Mouse (Mus musculus) heart, adult 9 months (tissue): ENCODE data around the gene Gpsm2.

Experiments used
- DNase-seq, 2 experiments: peaks; one replicate each; pipeline ENCODE4 v3.0.0; 2022; ENCODE audit warnings: low spot score in 2 of 2

Gpsm2 gene

DNA sequence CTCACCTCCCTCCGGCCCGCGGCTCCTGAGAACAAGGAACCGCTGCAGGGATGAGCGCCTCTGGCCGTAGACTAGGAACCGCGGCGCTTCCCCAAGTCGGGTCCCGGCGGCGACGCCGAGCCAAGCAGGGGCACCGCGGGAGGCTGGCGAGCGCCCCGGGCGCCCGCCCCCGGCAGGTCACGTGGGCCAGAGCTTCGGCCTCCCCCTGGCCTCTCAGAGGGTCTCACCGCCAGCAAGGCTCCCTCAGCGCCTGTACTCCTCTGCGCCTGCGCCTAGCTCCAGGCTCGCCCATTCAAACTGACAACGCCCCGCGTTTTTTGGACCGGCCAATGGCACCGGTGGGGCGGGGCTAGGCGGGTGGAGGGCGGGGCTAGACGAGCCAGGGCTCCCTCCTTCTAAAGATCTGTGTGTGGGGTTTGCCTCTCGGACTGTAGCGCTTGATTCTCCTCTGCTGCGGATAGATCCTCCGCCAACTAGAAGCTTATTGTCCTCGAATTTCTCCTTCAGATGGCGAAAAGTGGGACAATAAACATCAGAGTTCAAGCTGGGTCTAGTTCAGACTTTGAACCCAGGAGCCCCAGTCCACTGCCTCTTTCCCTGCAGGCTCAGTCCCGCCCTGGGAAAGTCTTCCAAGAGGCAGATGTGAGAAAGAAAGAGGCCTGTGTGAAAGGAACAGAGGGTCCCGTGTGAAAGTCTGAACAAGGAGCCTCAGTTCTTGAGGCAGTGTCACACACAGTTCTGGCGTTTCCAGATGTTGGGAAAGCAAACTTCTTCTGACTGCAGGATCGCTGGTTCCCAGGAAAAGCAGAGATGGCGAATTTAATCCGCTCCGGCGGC, at the start of gene Gpsm2:
TSS of gene Gpsm2 (minus strand) at position 274 of the 837 bp plus-strand sequence.
- peak; percentile 94 to 95 for DNase-seq

DNA sequence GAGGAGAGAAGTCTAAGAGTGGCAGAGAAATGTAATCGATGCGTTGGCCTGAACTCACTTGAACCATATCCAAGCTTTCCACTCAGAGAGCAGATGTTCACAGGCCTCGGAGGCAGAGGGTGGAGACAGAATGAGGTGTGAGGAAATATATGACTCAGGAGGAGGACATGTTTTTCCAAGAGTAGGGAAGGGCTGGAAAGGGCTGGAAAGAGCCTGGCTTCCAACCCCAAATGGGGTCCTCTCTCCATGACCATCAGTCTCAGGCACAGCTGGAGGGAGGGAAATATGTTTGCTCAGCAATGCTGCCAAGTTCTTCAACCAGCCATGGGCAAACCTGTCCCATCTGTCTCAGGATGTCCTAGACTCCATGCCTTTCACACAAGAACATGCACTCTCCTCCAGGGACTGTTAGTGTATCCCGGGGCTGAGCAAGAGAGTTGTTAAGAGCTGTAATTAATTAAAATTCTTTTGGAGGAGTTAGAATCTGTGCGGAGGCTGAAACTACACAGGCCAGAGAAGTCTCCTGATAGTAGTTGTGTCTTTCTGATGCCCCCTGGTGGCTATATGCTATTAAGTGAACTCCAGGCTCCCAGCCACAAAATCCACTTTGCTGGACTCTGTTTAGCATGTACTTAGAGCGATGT, 48.7 kb upstream of the Gpsm2 start:
- DNase-seq, result peak; percentile 50 to 76

DNA sequence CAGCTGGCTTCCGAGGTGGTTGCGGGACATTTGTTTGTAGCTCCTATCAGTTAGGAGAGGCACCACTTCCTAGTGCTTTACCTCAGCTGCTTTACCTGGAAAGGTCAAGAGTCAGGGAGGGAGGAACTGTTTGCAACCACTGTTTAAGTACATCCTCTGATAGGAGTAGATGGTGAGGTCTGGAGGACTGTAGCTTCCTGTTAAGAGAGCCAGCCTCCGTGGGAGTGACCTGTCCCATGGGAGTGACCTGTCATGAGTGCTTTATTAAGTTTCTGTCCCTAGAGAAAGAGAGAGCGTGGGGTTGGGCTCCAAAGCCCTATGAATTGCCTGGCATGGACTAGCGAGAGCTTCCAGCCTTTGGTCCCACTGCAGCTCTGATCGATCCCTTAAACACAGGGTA, 47.4 kb upstream of the Gpsm2 start:
- DNase-seq, result no peak

DNA sequence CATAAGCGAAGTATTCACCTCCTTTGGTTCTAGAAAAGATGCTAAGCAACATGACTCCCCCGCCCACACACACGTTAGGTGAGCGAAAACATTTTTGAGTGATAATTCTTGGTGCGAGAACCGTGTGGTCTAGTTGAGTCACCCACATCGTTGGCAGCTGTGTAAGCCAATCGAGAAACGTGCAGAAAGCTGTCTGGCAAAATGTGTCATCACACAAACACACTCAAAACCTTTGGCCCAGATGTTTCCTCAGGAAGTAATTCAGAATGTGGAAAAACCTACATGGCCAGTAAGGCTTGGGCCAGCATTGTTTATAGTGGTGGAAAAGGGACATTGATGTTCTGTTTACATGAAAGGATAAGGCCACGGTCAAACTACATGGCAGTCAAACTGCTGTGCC, 45.3 kb upstream of the Gpsm2 start:
- peak in 1 of 2 experiments; percentile 35 for DNase-seq

DNA sequence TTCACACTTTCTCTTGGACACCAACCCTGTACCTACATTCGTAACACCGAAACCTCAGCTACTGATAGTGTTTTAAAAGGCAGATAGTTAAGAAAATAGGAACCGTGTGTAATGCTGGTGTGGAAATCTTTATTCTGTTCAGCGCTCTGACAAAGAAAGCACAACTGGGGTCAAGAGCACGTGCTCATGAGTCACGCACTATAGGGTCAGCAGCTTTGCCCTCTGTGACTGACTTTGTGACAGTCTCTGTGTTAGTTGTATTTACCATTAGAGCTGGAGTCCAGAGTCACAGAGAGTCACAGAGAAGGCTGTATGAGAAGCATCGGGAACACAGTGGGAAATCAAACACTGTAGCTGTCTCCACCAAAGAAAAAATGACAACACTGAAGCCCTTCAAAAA, 44.8 kb upstream of the Gpsm2 start:
- no peak for DNase-seq

DNA sequence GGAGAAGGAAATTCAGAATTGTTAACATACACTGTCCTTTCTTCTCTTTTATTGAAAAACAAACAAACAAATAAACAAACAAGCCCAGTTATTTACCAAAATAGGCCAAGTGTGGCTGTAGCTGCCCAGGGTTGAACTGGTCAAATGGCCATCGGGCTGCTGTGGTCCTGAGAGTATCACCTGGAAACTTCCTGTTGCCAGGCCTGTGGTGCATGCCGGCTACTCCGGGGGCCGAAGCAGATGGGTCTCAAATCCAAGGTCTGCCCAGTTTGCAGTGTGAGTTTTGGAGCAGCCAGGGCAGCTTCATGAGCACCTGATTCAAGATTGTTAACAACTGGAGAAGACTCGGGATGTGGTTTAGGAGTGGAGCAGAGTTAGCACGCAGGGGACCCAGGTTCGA, 43.4 kb upstream of the Gpsm2 start:
- no peak for DNase-seq

DNA sequence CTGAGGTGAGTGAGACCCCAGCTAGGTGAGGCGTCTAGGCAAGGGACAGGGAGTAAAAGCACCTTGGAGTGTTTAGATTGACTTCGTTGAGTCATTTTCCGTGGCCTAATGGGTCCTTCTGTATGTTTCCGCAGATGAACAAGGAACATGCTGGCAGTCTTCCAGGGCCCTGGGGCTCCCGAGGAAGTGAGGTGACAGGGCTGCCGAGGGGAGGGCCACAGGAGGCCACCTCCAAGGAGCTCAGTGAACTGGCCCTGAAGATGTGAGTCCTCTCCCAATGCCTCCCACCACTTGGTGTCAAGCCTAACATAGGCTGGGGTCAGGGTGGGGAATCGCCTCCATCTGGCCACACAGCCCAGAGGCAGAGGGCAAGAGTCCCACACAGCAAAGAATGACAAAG, 42.9 kb upstream of the Gpsm2 start:
- no peak for DNase-seq

DNA sequence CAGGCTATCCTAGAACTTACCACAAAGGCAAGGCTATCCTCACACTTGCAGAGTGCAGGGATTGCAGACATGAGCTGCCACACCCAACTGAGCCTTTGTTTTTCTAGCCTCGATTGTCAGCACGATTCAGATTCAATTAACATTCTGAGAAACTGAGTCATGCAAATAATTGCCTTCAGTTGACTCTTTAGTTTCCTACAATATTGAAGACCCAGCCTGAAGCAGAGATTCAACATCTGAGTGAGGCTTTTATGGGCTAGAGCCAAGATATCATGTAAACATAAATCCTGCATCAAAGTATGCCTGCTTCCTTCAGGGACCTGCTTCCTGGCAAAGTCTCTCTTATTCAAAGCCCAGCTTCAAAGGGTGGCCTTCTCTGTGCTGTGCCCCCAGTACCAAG, 41.6 kb upstream of the Gpsm2 start:
- no peak for DNase-seq

DNA sequence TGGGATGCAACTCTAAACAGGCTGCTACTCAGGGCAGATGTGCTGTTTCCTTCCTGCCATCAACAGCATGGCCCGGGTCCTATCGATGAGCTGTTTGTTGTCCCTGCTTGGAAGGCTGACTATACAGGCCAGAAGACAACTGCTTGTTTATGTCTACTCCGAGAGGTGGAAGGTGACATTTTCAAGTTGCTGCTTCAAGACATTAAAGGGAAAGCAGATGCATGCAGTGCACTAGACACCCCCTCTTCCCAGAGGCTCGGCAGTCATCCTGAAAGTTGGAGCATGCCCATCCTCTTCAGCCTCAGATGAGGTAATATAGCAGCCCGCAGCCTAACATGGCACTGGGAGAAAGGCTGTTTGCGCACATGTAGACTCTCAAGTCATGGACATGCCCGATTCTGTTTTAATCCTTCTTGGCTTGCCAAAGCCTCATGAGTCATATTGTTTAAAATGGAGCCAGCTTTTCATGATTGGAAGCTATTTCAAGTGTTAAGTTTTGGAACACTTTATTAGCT, 40.5 kb upstream of the Gpsm2 start:
- DNase-seq, result peak; percentile 55 to 59

DNA sequence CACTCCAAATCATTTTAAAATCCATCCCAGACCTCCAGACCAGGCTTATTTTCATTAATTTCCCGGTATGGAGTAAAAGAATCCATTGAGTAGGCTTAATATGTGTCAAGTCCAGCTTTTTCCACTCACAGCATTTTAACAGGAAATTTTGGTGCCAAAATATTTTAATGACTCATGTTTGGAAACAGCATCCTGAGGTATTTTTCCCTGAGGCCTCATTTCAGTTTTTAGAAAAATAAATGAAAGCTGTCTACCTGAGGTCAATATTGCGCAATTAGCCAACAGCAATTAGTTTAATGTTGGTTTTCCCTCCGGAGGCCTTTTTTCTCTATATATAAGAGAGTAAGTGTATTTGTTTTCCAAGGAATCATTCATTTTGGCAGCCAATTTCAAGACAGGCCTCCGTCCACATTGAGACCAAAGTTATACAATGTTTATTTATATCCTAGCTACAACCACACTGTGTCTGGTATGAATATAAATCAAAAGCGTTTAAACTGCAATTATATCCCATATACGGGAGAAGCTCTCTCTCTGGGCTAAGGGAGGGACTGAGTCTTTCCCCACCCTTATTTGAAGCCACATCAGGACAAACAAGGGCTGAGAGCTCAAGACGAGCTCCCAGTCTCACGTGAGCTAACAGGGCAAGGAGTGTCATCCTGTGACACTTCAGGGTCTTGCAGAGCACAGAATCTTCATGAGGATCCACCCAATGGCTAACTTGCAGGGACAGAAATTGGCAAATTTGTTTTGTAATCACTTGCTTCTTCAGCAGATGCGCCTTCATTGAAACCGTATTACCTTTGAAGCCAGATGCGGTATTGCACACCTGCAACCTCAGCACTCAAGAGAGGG, 37.7 kb upstream of the Gpsm2 start:
- DNase-seq, result peak; percentile 34 to 46

DNA sequence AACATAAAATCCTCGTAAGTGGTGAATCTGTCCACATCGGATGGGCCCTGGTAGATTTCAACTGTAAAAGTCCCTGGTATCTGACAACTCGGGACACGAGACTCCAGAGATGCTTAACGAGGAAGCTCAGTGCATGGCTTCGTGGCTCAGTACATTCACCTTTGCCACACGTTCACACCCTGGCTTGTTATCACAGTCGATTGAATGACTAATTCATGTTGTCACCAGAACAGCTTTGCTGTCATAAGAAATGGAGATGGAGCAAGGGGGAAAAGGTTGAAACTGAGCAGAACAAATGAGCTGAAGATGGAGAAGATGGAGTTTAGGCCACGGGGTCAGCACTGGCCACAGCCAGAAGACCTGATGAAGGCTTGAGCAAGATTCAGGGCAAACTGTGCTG, 35.5 kb upstream of the Gpsm2 start:
- DNase-seq, result no peak

DNA sequence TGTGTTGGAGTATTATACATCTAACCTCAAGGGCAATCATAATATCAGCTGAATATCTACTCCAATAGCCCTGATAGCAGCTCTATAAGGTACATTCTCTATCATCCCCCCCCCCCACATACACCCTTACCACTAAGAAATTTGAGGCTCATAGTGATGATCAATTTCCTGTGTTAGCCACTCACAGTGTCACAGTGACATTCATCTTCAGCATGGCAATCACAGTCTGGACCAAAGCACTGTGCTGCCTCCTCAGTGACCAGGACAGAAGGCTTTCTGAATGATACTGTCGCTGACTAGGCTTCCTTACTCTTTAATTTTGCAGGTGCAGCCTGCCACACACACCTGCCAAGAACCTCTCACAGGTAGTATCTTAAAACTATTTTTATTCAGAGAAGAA, 34.0 kb upstream of the Gpsm2 start:
- no peak for DNase-seq

DNA sequence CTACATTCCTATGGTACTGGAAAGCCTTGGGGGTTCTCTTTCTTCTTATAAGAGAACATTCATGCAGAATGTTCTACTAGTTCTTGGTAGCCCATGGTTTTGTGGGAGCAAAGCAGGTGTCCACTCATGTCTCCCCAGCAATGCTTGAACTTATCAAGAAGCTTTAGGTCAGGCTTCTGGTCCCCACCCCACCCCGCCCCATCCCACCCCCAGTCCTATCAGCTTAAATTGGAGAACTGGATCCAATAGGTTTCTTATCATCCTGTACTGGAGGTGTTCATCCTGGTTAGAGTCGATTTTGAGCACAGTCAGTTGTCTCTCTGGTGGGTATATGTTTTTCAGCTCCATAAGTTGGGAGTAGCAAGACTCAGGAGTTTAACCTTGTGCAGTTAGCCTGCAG, 33.4 kb upstream of the Gpsm2 start:
- DNase-seq, result no peak

DNA sequence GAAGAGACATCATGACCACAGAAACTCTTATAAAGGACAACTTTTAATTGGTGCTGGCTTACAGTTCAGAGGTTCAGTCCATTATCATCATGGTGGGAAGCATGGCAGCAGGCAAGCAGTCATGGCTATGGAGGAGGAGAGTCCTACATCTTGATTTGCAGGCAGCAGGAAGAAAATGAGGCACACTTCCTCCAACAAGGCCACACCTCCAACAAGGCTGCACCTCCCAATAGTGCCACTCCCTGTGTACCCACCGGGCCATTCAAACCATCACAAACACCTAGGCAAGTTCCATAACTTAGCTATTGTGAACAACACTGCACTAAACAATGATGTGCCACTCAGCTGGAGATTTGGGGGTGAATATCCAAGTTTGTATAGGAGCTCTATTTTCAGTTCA, 32.4 kb upstream of the Gpsm2 start:
- no peak for DNase-seq

DNA sequence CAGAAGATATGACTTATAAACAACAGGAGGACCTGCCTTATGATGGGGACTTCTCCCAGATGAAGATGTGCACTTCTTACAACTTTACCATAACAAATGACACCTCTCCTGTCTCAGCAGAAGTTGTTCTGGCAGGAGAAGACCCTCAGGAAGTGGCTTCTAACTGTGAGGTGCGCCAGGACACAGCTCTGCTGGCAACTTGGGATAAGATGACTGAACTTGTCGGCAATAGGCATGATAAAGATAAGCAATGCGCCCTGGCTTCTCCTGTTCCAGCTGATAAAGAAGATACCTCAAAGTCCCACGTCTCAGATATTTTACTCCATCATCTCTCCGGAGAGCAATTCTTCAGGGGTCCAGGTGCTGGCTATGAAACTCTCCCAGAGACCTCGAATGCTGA, 29.6 kb upstream of the Gpsm2 start:
- DNase-seq, result no peak

DNA sequence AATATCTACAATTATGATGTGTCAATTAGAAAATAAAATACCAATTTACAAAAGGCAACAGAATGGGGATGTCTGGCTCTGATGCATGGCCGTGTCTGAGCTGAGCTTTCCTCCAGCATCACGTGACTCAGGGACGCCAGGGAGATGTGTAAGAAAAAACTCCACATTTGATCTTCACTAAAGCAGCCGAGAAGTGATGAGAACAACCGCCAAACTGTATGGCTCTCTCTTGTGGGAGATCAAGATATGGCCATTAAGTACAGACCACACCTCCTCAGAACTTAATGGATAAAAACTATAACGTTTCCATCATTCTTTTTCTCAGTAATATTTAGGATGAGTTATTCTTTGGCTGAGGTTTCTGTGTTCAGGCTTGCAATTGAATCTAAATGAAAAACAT, 29.0 kb upstream of the Gpsm2 start:
- no peak for DNase-seq

DNA sequence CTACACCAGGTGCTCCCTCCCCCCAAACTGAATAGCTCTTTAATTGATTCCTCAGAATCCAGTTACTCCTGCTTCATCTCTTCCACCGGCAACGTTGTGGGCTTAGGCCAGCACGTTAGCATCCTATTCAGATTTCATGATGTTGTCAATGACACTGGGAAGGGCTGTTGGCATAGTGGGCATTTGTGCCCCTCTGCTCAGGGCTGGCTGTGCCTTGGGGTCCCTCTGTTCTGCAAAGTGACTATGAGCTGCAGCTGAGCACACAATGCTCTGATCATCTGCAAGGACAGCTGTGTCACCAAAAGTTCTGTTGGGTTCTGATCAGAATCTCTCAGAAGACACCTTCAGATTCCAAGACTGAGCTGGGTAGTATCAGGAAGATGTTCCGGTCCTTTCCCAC, 22.0 kb upstream of the Gpsm2 start:
- DNase-seq, result no peak

DNA sequence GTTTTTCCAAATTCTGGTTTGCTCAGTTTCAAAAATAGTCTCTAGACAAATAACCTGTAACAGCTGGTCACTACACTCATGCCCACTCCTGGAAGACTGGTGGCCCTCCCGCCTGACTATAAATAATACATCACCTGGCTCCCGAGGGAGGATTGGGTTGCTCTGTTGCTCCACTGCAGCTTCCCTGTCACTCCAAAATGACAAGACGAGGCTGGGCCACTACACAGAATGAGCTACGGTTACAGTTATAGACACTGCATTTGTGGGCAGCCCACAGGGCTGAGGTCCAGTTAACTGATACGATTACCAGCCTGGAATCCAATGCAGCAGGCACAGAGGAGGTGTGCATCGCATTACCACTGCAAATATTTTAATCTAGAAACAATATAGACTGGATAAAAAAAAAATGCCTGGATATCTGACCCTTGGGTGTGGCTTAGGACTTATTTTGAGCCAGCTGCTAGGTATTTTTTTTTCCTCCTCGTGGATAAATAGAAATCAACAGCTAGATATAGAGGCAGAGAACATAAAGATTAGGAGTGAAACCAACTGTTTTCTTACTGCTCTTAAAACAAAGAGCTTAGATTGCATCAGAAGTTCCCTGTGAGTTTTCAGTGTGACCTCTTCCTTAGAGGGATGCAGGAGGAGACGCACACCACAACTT, 17.1 kb upstream of the Gpsm2 start, which contains the start of gene Aknad1:
TSS of gene Aknad1 (plus strand) at position 614 of the 664 bp plus-strand sequence.
- no peak for DNase-seq

DNA sequence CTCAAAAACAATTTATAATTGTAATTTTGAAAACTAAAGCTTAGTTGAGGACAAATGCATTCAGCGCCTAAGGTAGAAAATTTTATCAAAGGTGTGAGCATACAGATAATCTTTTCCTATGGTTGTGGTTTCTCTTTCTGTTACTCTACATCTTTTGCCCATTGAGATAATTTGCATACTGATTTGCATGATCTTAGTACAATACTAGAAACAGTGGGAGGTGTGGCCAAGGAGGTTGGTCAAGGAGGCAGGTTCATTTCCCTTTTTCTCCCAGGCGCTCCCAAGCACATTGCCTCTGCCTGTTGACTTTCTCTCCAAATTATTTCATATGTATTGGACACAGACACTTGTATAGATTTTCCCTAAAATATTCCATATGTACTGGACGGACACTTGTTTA, 15.7 kb upstream of the Gpsm2 start:
- no peak for DNase-seq

DNA sequence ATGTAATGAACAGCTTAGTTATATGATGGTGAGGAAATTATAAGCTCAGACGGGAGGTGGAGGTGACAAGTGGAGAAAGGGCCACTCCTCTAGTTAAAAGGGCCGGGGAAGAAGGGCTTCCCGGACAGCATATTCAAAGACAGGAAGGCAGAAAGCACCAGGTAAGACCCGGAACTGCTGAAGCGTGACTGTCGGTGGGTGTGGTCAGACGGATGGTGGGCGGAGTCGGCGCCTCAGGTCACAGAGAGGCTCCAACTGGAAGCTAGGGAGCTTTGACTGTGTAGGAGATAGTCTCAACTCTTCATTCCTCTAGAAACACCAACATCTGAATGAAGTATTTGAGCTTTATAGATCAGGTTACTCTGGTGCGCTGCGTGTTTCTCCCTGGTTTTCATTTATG, 8.2 kb upstream of the Gpsm2 start:
- no peak for DNase-seq

DNA sequence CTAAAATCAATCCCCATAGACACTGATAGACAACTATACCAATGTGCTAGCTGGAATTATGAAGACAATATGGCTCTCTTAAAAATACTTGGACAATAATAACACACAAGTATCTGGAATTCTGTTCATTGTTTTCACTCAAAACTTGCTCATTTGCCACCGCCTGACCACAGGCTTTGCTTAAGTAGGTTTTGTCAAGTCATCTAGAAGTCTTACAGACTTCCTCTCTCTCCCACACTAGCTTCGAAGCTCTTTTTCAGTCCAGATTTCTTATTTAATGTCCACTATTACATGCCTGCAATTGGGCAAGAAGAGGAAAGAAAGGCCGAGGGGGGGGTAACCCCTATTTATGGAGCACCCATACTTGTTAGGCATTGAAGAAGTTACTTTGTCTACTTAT, 5.7 kb upstream of the Gpsm2 start:
- DNase-seq, result no peak

DNA sequence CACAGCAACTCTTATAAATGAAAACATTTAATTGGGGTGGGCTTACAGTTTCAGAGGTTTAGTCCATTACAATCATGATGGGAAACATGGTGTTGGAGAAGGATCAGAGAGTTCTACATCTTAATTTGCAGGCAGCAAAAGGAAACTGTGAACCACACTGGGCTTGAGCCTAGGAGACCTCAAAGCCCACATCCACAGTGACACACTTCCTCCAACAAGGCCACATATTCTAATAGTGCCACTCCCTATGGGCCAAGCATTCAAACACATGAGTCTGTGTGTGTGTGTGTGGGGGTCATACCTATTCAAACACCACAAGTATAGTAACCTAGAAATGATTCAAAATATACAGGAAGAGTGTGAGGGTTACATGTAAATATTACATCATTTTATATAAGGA, 5.2 kb upstream of the Gpsm2 start:
- no peak for DNase-seq
